Mouse (Mus musculus) myocyte (in vitro differentiated cells): ENCODE measurements around the gene Acly.

Experiments used
- E2F4 ChIP-seq: IDR thresholded peaks from one replicate; pipeline ENCODE4 v1.6.1; 2011; ENCODE audit warnings: mild to moderate bottlenecking, control low read depth, moderate library complexity; ENCODE audit not compliant: insufficient read depth
- MAX ChIP-seq: IDR thresholded peaks from one replicate; pipeline ENCODE4 v1.6.1; 2011; ENCODE audit warnings: low read depth, mild to moderate bottlenecking, control low read depth
- MYOG ChIP-seq, 3 experiments: IDR thresholded peaks; one replicate each; pipeline ENCODE4 v1.6.1; 2011; ENCODE audit warnings: control low read depth in 2 of 3, low read depth in 2 of 3, mild to moderate bottlenecking in 2 of 3; ENCODE audit not compliant: insufficient read length in 2 of 3, control insufficient read depth in 1 of 3, insufficient read depth in 1 of 3
- POLR2A ChIP-seq: IDR thresholded peaks from one replicate; pipeline ENCODE4 v1.6.1; 2011; ENCODE audit warnings: low read depth, mild to moderate bottlenecking, control low read depth, moderate library complexity; ENCODE audit not compliant: insufficient read length
- POLR2AphosphoS2 ChIP-seq: IDR thresholded peaks from one replicate; pipeline ENCODE4 v1.6.1; 2011; ENCODE audit warnings: low read depth, control low read depth; ENCODE audit not compliant: insufficient read length
- SRF ChIP-seq: IDR thresholded peaks from one replicate; pipeline ENCODE4 v1.6.1; 2011; ENCODE audit warnings: low read depth; ENCODE audit not compliant: control insufficient read depth, insufficient read length
- USF1 ChIP-seq: IDR thresholded peaks from one replicate; pipeline ENCODE4 v1.6.1; 2011; ENCODE audit warnings: low read depth, mild to moderate bottlenecking, control low read depth, moderate library complexity

- TF ChIP-seq POLR2A (no peak), MAX (no peak), E2F4 (no peak), USF1 (no peak), SRF (no peak), MYOG (IDR thresholded peaks at IDR 0.05; ENCODE audit: control insufficient read depth in 1 of 3, insufficient read depth in 1 of 3, insufficient read length in 2 of 3, low read depth in 2 of 3) (no peak), POLR2AphosphoS2 (no peak)
Measured at GRCm38 (mm10) chr11:100472935-100473295, 54.9 kb downstream of the Acly start.
